Mouse (Mus musculus): ENCODE measurements around the gene Gm11937. TPM values are rescaled to one million over a fixed set of nuclear protein-coding genes. Genes with fewer than 3 reads are reported as not detected.
"Not testable (repeated sequence)": the region's sequence is repeated elsewhere in the genome, so short reads cannot be mapped to it uniquely, and the experiment has no call there.

The Gm11937 gene
- not detected in 2 replicates for polyA plus RNA-seq (2012; rRNA removed)

- not testable (repeated sequence) for DNase-seq (ENCODE audit: low read depth)
Measured at GRCm38 (mm10) chr11:99610089-99610488, at the start of gene Gm11937. Gm11937 (minus strand) TSS chr11:99610189.

GRCm38 (mm10) chr11:99659256-99659655 lies 49.3 kb upstream of the Gm11937 start:
- no peak for DNase-seq (ENCODE audit: low read depth)

GRCm38 (mm10) chr11:99658467-99659010 lies 48.5 kb upstream of the Gm11937 start, which contains the start of gene Gm11563:
Gm11563 (minus strand) TSS chr11:99658960.
- not testable (repeated sequence) for DNase-seq (ENCODE audit: low read depth)

- no peak for DNase-seq (ENCODE audit: low read depth)
Measured at GRCm38 (mm10) chr11:99657051-99657450, 47.1 kb upstream of the Gm11937 start.

- no peak for DNase-seq (ENCODE audit: low read depth)
Measured at GRCm38 (mm10) chr11:99650136-99650535, 40.1 kb upstream of the Gm11937 start, which contains the start of gene Gm11555. Gm11555 (minus strand) TSS chr11:99650236.

- no peak for DNase-seq (ENCODE audit: low read depth)
Measured at GRCm38 (mm10) chr11:99646444-99646843, 36.5 kb upstream of the Gm11937 start.

- DNase-seq (ENCODE audit: low read depth): no peak
Measured at GRCm38 (mm10) chr11:99644351-99644750, 34.4 kb upstream of the Gm11937 start.

GRCm38 (mm10) chr11:99643635-99644139 lies 33.7 kb upstream of the Gm11937 start, which contains the start of gene Krtap4-7:
Krtap4-7 (minus strand) TSS chr11:99644089.
- DNase-seq (ENCODE audit: low read depth): not testable (repeated sequence)

GRCm38 (mm10) chr11:99640926-99641325 lies 30.9 kb upstream of the Gm11937 start:
- DNase-seq (ENCODE audit: low read depth): no peak

- no peak for DNase-seq (ENCODE audit: low read depth)
Measured at GRCm38 (mm10) chr11:99637086-99637485, 27.1 kb upstream of the Gm11937 start.

- DNase-seq (ENCODE audit: low read depth): no peak
Measured at GRCm38 (mm10) chr11:99634653-99635134, 24.7 kb upstream of the Gm11937 start, which contains the start of gene Krtap4-2. Krtap4-2 (minus strand) TSS chr11:99635084.

GRCm38 (mm10) chr11:99633293-99633692 lies 23.3 kb upstream of the Gm11937 start:
- no peak for DNase-seq (ENCODE audit: low read depth)

- no peak for DNase-seq (ENCODE audit: low read depth)
Measured at GRCm38 (mm10) chr11:99630890-99631289, 20.9 kb upstream of the Gm11937 start.

- DNase-seq (ENCODE audit: low read depth): no peak
Measured at GRCm38 (mm10) chr11:99628138-99628537, 18.1 kb upstream of the Gm11937 start, which contains the start of gene Krtap4-1. Krtap4-1 (minus strand) TSS chr11:99628238.

- no peak for DNase-seq (ENCODE audit: low read depth)
Measured at GRCm38 (mm10) chr11:99620335-99620734, 10.3 kb upstream of the Gm11937 start, which contains the start of gene Gm11562. Gm11562 (minus strand) TSS chr11:99620435.

- no peak for DNase-seq (ENCODE audit: low read depth)
Measured at GRCm38 (mm10) chr11:99614796-99615363, 4.9 kb upstream of the Gm11937 start, which contains the start of gene Krtap2-4. Krtap2-4 (minus strand) TSS chr11:99614846.

GRCm38 (mm10) chr11:99609126-99609525 lies 863 bp downstream of the Gm11937 start:
- DNase-seq (ENCODE audit: low read depth): no peak

GRCm38 (mm10) chr11:99603208-99603607 lies 6.8 kb downstream of the Gm11937 start, which contains the start of gene Gm11938:
Gm11938 (minus strand) TSS chr11:99603308.
- not testable (repeated sequence) for DNase-seq (ENCODE audit: low read depth)

- DNase-seq (ENCODE audit: low read depth): not testable (repeated sequence)
Measured at GRCm38 (mm10) chr11:99597742-99598141, 12.2 kb downstream of the Gm11937 start, which contains the start of gene Krtap9-3. Krtap9-3 (minus strand) TSS chr11:99598105.

- no peak for DNase-seq (ENCODE audit: low read depth)
Measured at GRCm38 (mm10) chr11:99590981-99591380, 19.0 kb downstream of the Gm11937 start, which contains the start of gene Krtap1-3. Krtap1-3 (minus strand) TSS chr11:99591339.

GRCm38 (mm10) chr11:99585096-99585495 lies 24.9 kb downstream of the Gm11937 start:
- no peak for DNase-seq (ENCODE audit: low read depth)

GRCm38 (mm10) chr11:99583245-99583704 lies 26.7 kb downstream of the Gm11937 start, which contains the start of gene Krtap1-4:
Krtap1-4 (minus strand) TSS chr11:99583654.
- no peak for DNase-seq (ENCODE audit: low read depth)
